Mouse (Mus musculus) yolk sac, embryonic 10.5 days (tissue): ENCODE measurements at regions not wholly inside any gene's neighbourhood (a gene's known extent, or its start where the extent isn't known, plus 50 kb on each side); places are given as distances from the start of the nearest gene placed in this dataset.
A peak's percentile ranks its signal among the peaks of the same experiment; 100 is the strongest.
"Not testable (repeated sequence)": the region's sequence is repeated elsewhere in the genome, so short reads cannot be mapped to it uniquely, and the experiment has no call there.

Experiments used
- DNase-seq: peaks from one replicate; pipeline ENCODE4 v3.0.0-alpha.2; 2017; ENCODE audit warnings: low spot score

DNA sequence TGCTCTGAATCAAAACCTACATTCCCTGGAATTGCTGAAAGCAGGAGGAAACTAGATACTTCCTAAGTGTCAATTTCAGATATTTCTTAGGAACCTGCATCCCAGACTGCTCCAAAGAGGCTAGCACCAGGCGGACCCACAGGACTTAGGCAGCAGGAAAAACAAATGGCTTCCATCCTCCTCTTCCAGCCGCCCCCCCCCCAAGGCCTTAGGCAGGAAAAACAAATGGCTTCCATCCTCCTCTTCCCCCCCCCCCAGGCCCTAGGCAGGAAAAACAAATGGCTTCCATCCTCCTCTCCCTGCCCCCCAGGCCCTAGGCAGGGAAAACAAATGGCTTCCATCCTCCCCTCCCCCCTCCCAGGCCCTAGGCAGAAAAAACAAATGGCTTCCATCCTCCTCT is 64.5 kb upstream of the Nap1l2 start:
- DNase-seq, result no peak

GRCm38 (mm10) chrX:103251478-103251877 is 65.0 kb upstream of the Nap1l2 start:
- not testable (repeated sequence) for DNase-seq

DNA sequence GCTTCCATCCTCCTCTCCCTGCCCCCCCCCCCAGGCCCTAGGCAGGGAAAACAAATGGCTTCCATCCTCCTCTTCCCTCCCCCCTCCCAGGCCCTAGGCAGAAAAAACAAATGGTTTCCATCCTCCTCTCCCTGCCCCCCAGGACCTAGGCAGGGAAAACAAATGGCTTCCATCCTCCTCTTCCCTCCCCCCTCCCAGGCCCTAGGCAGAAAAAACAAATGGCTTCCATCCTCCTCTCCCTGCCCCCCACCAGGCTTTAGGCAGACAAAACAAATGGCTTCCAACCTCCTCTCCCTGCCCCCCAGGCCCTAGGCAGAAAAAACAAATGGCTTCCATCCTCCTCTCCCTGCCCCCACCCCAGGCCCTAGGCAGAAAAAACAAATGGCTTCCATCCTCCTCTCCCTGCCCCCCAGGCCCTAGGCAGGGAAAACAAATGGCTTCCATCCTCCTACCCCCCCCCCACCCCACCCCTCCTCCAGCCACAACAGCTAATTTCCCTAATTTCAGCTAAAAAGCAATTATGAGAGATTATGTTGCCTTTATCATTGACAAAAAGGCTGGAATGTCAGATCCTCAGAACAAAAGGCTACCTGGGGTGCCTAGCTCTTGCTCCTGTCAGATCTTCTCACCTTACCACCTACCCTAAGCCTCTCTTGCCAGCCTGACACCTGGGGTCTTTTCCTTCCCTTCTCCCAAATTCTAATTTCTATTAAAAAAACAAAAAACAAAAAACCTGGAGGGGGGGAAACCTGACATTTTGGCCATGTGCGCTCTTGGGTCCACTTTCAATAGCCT is 65.8 kb upstream of the Nap1l2 start:
- not testable (repeated sequence) for DNase-seq

DNA sequence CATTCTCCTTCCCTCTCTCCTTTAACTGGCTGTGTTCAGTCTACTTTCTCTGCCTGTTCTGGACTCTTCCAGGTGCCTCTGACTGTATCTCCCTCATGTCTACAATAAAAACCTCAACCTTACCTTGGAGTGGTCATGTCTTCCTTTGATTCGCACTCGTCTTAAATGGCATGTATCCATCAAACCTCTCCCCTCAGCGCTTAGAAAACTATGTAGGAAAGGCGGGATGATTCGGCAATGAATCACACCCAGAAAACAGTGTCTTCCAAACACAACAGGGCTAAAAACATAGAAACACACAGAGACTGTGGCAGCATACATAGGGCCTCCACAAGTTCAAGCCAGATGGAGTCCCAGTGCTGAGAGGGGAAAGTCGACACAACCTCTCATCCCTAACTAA is 66.4 kb upstream of the Nap1l2 start:
- DNase-seq, result no peak

GRCm38 (mm10) chrX:103254867-103255266 is 66.3 kb upstream of the Cdx4 start:
- DNase-seq, result peak; percentile 16

DNA sequence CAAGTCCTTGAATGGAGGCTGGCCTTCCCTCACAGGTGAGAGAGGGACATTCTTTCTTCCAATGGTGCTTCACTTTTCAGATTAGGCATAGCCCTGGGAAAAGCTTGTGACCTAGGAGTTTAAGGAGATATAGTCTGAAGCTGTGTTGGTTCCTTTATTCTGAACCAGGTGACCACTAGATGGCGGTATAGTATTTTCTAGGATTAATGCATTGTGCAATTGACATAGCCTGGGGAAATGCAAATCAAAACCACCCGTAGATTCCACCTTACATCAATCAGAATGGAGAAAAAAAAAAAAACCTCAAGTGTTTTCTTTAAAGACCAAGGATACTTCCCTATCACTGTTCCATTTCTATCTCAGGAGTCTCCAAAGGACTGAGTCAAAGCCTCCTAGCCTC is 61.3 kb upstream of the Cdx4 start:
- peak; percentile 9 for DNase-seq
